Mouse (Mus musculus) ZHBTc4 (cell line): Measurements from ENCODE around the gene Rbms1.

Experiments used
- DNase-seq: peaks from one replicate; pipeline ENCODE4 v3.0.0-alpha.2; 2011; ENCODE audit warnings: low read depth, low spot score

Gene Rbms1

GRCm38 (mm10) chr2:60766420-60766819 is 196.6 kb downstream of the Rbms1 start:
- no peak for DNase-seq

- no peak for DNase-seq
Measured at GRCm38 (mm10) chr2:60756218-60756617, 206.8 kb downstream of the Rbms1 start.

- no peak for DNase-seq
Measured at GRCm38 (mm10) chr2:60755101-60755500, 207.9 kb downstream of the Rbms1 start.

- DNase-seq: no peak
Measured at GRCm38 (mm10) chr2:60751274-60751673, 211.7 kb downstream of the Rbms1 start.

GRCm38 (mm10) chr2:60750591-60750990 is 212.4 kb downstream of the Rbms1 start:
- DNase-seq: no peak

GRCm38 (mm10) chr2:60748585-60748984 is 214.4 kb downstream of the Rbms1 start:
- peak; percentile 25 for DNase-seq

GRCm38 (mm10) chr2:60747590-60747989 is 215.4 kb downstream of the Rbms1 start:
- DNase-seq: no peak

- DNase-seq: no peak
Measured at GRCm38 (mm10) chr2:60744674-60745073, 218.3 kb downstream of the Rbms1 start.

- no peak for DNase-seq
Measured at GRCm38 (mm10) chr2:60739389-60740137, 223.4 kb downstream of the Rbms1 start.

GRCm38 (mm10) chr2:60730929-60731328 is 232.1 kb downstream of the Rbms1 start:
- peak; percentile 18 for DNase-seq

GRCm38 (mm10) chr2:60730024-60730423 is 233.0 kb downstream of the Rbms1 start:
- DNase-seq: peak; percentile 92

- DNase-seq: no peak
Measured at GRCm38 (mm10) chr2:60728902-60729585, 233.9 kb downstream of the Rbms1 start.

- DNase-seq: no peak
Measured at GRCm38 (mm10) chr2:60724660-60725059, 238.3 kb downstream of the Rbms1 start.

- DNase-seq: no peak
Measured at GRCm38 (mm10) chr2:60722967-60723366, 240.0 kb downstream of the Rbms1 start.

GRCm38 (mm10) chr2:60722514-60722913 is 240.5 kb downstream of the Rbms1 start, which contains the start of gene Itgb6:
TSS of gene Itgb6 (minus strand) at chr2:60722643.
- DNase-seq: no peak

GRCm38 (mm10) chr2:60720906-60721305 is 242.1 kb downstream of the Rbms1 start:
- DNase-seq: peak; percentile 32

- no peak for DNase-seq
Measured at GRCm38 (mm10) chr2:60720205-60720604, 242.8 kb downstream of the Rbms1 start.

- DNase-seq: peak; percentile 60
Measured at GRCm38 (mm10) chr2:60717348-60717747, 245.6 kb downstream of the Rbms1 start.

GRCm38 (mm10) chr2:60716549-60716948 is 246.4 kb downstream of the Rbms1 start:
- no peak for DNase-seq

GRCm38 (mm10) chr2:60715771-60716170 is 247.2 kb downstream of the Rbms1 start:
- no peak for DNase-seq

- no peak for DNase-seq
Measured at GRCm38 (mm10) chr2:60714971-60715502, 248.0 kb downstream of the Rbms1 start.

- DNase-seq: no peak
Measured at GRCm38 (mm10) chr2:60714475-60714874, 248.5 kb downstream of the Rbms1 start.

GRCm38 (mm10) chr2:60713857-60714256 is 249.1 kb downstream of the Rbms1 start:
- DNase-seq: no peak
